Mouse (Mus musculus) kidney, postnatal 25 days (tissue): ENCODE data around the gene Tecr.
"Not testable (repeated sequence)": the region's sequence is repeated elsewhere in the genome, so short reads cannot be mapped to it uniquely, and the experiment has no call there.

Experiments
- DNase-seq, 2 experiments: peaks; one replicate each; pipeline ENCODE4 v3.0.0; 2021; ENCODE audit warnings: mixed read lengths in 2 of 2

Tecr gene

DNA sequence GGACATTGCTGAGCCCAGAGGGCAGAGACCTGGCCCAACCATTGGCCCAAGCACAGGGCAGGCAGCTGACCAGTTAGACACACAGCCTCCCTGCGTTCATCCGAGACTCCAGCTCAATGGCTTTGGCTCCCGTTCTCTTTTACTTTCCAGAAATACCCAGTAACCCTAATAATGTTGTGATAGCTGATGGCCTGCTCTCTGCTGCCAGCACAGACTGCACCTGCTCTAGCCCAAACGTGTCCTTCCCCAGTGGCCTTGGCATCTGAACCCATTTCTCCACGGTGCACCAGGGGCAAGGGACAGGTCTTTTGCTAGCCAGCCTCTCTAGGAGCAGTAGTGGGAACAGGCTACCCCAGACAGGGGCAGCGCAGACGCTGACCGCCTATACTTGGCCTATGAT is 26.9 kb downstream of the Tecr start:
- DNase-seq, result peak in 1 of 2 experiments; percentile 42

DNA sequence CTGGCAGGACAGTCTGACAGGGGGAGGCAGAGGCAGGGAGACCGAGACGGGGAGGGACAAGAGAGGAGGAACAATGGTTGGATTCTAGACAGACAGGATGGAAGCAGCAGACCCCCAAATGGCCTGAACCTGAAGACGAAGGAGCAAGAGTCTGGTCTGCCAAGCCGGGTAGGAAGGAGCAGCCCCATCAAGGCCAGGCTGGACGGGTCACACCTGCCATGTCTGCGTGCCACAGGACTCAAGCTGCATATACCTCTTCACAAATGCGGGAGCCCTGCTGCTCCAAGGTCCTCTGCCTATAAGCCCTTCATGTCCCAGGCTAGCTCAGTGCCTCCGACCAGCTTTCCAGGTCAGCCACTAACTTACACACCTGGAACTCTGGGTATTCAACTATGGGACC is 28.1 kb downstream of the Tecr start:
- DNase-seq, result no peak

DNA sequence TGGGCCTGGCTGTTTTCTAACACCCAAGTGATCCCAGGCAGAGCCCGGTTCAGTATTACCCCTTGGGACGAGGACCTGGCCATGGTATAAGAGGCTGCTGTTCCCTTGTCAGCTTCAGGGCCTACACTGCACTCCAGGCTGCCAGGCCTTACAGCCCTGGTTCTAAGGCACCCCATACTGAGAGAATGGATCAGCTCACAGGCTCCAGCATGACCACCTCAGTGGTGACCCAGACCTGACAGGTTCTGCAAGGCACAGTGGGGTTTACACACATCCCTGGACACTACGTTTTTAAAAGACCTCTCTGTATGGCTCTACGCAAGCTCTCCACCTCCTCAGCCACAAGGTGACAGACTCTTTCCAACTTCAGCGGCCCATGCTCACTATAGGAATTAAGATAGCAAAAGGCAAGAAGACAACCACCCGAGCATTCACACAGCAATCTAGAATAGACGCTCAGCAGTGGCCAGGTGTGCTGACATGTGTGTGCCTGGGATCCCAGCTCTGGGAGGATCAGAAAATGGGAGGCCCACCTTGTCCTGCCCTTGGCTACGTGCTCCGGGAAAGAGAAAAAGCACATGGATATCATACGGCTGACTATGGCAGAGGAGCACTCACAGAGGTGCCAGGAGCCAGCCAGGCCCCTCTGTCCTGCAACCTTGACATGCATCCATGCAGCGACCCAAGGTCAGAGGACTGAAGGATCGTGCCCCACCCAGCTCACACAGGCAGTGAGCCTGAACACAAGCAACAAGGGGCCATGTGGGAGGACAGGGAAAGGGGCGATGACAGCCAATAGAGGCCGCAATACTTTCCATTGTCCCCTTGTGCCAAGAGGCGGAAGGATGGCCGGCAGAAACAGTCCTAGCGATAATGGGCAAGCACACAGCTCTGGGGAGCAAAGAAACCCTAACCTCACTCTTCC is 29.4 kb downstream of the Tecr start:
- DNase-seq, result peak; percentile 7 to 50

DNA sequence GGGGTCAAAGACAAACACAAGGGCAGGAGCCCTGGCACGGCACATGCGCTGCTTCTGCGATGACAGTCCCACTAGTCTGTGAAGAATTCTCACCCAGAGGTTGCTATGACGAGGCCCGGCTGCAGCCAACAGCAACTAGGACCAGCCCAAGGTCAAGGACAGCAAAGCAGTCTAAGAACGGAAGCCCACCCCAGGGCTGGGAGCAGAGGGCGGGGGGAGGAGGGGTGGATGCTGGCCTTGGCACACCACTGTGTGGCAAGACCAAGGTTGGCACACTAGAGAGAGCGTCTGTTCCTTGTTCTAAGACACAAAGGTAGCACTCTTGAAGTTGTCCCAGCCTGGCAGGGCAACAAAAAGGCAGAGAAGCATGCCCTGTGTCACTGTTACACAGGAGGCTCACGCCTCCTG is 30.4 kb downstream of the Tecr start:
- DNase-seq, result peak; percentile 9 to 60

GRCm38 (mm10) chr8:83576921-83577320 is 30.9 kb downstream of the Tecr start:
- peak in 1 of 2 experiments; percentile 2 for DNase-seq

GRCm38 (mm10) chr8:83576516-83576895 is 31.3 kb downstream of the Tecr start:
- peak in 1 of 2 experiments; percentile 1 for DNase-seq

GRCm38 (mm10) chr8:83575561-83576515 is 31.9 kb downstream of the Tecr start:
- peak; percentile 2 to 47 for DNase-seq

DNA sequence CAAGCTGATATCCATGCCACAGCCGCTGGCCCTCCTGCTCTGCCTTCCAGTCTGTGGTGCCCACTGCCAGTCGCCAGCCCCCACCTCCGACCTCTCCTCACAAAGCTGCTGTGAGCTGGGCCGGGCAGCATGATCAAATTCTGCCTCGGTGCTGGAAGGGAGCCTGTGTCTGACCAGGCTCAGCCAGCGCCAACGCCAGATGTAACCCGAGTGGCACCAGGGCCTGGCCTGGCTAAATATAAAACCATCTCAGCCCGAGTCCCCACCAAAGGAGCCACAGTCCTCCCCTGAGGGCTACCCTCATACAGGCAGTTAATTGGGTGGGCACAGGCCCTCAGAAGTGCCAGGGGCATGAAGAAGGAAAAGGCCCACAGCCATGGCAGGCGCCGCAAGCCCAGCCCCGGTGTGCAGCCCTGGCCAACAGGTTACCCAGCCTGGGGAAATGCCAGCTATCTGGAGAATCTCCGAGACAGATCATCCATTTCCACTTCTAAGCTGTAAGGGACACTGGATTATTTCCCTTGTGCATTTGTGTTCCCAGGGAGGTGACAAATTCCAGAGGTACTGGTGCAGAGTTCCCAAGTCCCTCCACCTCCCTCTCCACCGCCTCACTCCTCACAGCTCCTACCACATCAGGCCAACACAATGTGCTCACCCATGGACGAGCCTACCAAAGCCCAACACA is 33.0 kb downstream of the Tecr start:
- DNase-seq, result peak; percentile 34 to 61

- peak in 1 of 2 experiments; percentile 55 for DNase-seq
Measured at GRCm38 (mm10) chr8:83573140-83573875, 34.5 kb downstream of the Tecr start.

GRCm38 (mm10) chr8:83572246-83572812 is 35.4 kb downstream of the Tecr start:
- DNase-seq, result no peak

GRCm38 (mm10) chr8:83571791-83572190 is 36.0 kb downstream of the Tecr start:
- DNase-seq, result no peak

GRCm38 (mm10) chr8:83571001-83571340 is 36.8 kb downstream of the Tecr start:
- not testable (repeated sequence) for DNase-seq

DNA sequence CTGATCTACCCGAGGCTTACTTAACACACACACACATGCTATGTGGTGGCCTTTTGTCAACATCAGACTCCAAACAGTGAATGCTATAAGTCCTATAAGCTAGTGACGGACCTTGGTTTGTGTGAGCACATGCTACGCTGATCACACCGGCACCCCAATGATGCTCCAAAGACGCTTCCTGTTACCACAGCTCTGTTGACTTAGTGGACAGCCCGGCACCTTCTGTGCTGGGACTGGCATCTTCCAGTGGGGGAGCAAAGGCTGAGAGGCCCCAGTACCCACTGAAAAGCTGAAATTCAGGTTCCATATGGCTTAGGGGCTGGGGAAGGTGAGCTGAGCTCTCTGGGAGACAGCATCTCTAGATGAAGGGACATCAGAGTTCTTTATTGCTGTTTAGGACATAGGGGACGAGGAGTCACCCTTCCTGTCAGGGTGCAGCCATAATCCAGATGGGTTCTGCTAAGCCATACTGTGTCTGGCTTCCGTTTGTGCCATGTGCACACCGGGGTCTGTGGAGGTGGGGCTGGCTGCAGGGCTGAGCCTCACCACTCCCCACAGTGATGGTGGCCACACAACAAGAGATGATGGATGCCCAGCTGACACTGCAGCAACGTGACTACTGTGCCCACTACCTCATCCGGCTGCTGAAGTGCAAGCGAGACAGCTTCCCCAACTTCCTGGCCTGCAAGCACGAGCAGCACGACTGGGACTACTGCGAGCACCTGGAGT is 37.3 kb downstream of the Tecr start:
- DNase-seq, result peak in 1 of 2 experiments; percentile 19

GRCm38 (mm10) chr8:83569165-83569564 is 38.6 kb downstream of the Tecr start:
- DNase-seq, result peak in 1 of 2 experiments; percentile 23

GRCm38 (mm10) chr8:83568755-83569154 is 39.0 kb downstream of the Tecr start:
- peak in 1 of 2 experiments; percentile 22 for DNase-seq

- DNase-seq, result peak in 1 of 2 experiments; percentile 27
Measured at GRCm38 (mm10) chr8:83568128-83568527, 39.6 kb downstream of the Tecr start.

DNA sequence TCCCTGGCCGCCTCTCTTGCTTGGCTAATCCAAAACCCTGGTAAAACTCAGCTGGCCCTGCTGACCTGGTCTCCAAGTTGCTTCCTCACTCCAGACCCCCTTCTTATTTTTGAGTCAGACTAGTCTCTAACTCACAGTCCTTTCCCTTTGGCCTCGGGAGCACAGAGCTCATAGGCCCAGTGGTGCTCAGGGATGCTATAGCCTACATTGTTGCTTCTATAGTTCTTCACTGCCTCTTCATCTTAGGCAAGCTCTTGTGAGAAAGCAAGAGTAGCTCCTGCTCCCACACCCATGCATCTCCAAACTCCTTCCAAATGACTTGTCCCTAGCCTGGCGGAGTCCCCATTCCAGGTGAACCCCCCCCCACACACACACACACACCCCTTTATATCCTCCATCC is 40.1 kb downstream of the Tecr start:
- DNase-seq, result peak in 1 of 2 experiments; percentile 10

GRCm38 (mm10) chr8:83566469-83567395 is 41.0 kb downstream of the Tecr start, which contains the start of gene Ndufb7:
Gene Ndufb7 (plus strand): TSS chr8:83566671.
- DNase-seq, result peak; percentile 96 to 97

GRCm38 (mm10) chr8:83565731-83566375 is 41.9 kb downstream of the Tecr start:
- DNase-seq, result peak in 1 of 2 experiments; percentile 37
